Mouse (Mus musculus) G1E (cell line): ENCODE results near the gene Peak1.

Source experiments
- GATA1 ChIP-seq: IDR thresholded peaks from 2 replicates; pipeline ENCODE4 v1.6.1; 2012; ENCODE audit warnings: borderline replicate concordance, low read length, inconsistent platforms, mixed read lengths
- TAL1 ChIP-seq: conservative IDR thresholded peaks from 2 replicates; pipeline ENCODE4 v1.6.1; 2012; ENCODE audit warnings: low read depth, low read length, inconsistent platforms, mixed read lengths

DNA sequence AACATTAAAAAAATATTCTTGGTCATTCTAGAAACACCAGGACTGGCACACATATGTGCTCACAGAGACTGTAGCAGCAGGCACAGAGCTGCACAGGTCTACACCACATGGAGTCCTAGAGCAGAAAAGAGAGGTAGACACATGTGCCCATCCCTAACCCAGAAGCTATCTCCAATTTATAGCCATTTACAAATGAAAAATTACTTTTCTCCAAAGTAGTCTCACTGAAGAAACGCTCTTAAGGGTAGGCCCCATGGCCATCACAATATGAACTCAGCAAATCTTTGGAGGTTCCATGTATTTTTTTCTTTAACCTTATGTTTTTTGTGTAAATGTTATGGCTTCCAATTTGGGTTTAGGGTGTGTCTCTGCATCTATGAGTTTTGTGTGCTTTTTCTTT lies 2.4 kb upstream of the Peak1 start:
- no peak for TF ChIP-seq TAL1
- no peak for TF ChIP-seq GATA1
